Comparison of ENCODE assay signal across 8 mouse cellular contexts in the genomic region with DNA sequence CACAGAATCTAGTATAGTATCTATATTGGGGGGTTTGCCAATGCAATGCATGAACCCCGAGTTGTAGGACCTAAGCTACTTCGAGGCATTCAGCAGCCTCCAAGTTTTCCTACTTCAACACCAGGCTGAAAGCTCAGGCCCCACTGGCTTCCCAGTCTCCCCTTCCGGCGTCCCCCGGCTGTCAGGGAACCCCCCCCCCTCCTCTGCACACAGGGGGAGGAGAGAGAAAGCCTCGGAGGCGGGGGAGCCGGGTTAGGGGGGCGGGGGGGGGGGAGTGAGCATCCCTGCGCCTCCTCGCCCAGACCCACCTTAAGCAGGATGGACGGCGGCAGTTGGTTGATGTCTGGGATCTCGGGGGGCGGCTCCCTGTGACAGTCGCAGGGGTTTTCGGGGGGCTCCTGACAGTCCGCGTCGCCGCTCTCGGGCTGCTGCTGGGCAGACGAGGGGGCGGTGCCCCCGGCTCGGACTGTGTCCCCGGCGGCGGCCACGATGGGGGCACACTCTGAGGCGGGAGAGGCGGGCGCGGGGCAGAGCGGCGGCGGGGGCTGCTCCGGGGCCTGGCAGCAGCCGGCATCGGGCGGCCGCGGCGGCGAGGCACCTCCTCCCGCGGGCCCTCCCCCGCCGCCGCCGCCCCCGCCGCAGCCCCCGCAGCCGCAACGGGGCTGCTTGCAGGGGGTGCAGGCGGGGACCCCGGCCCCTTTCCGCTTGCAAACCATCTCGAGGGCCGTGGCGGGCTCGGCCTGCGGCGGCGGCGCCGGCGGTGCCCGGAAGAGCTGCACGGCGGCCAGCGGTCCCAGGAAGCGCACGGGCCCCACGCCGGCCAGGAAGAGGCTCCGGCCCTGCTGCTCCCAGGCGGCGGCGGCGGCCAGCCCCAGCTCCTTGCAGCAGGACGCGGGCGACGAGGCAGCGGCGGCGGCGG. TPM values are rescaled to one million over a fixed set of nuclear protein-coding genes. Genes with fewer than 3 reads are reported as not detected.
A peak's percentile ranks its signal among the peaks of the same experiment; 100 is the strongest.
DNase-seq lines count a peak whose midpoint lies in the region; ATAC-seq and TF ChIP-seq lines count a peak whose summit lies in the region.

No protein-coding gene starts in this region.

- peaks cover 48% of the 10 kb centered on the region for H3K79me2 ChIP-seq in MEL (ENCODE audit: control insufficient read depth, insufficient read depth, low read length, poor library complexity)

- peaks cover 10 to 14% of the 10 kb centered on the region in 2 experiments for H3K4me1 ChIP-seq in MEL (ENCODE audit: control insufficient read depth in 1 of 2, insufficient read depth in 2 of 2, low read length in 2 of 2)
- H3K4me1 ChIP-seq in forebrain, embryonic 15.5 days: peaks cover 35% of the 10 kb centered on the region
- no peaks in the 10 kb centered on the region for H3K4me1 ChIP-seq in hindbrain, embryonic 11.5 days (replicated peaks; ENCODE audit: control insufficient read depth, insufficient read depth, low read length)
- peaks cover 36% of the 10 kb centered on the region for H3K4me1 ChIP-seq in limb, embryonic 10.5 days
- peaks cover 17% of the 10 kb centered on the region for H3K4me1 ChIP-seq in midbrain, embryonic 11.5 days (ENCODE audit: control insufficient read depth, insufficient read depth, low read length)

- H3K4me2 ChIP-seq in forebrain, embryonic 15.5 days (replicated peaks): peak overlapping the region; percentile 42
- peak overlapping the region; percentile 62 for H3K4me2 ChIP-seq in hindbrain, embryonic 11.5 days (replicated peaks; ENCODE audit: low read depth, low read length)
- peak overlapping the region; percentile 43 for H3K4me2 ChIP-seq in midbrain, embryonic 11.5 days

- ATAC-seq in forebrain, embryonic 15.5 days (replicated peaks): peak; percentile 66
- ATAC-seq in hindbrain, embryonic 11.5 days (ENCODE audit: low FRiP score): peak; percentile 68
- ATAC-seq in midbrain, embryonic 11.5 days (ENCODE audit: low FRiP score): peak; percentile 79
- ATAC-seq in inflammation-experienced regulatory T-cells, adult 6 months: no peak

- peak; percentile 56 for DNase-seq in MEL (ENCODE audit: low read depth, low spot score)
- peak; percentile 81 for DNase-seq in brain, embryonic 14.5 days (ENCODE audit: low read depth)
- DNase-seq in hindbrain, embryonic 11.5 days (ENCODE audit: low spot score): peak; percentile 70
- DNase-seq in limb, embryonic 10.5 days (ENCODE audit: low spot score): peak; percentile 74
- DNase-seq in midbrain, embryonic 11.5 days (ENCODE audit: low spot score, missing footprints): peak; percentile 92
- peak; percentile 47 to 54 for DNase-seq in spleen, adult 18-20 months

- H3K27ac ChIP-seq in MEL (ENCODE audit: control insufficient read depth, low read depth, low read length): peak overlapping the region; percentile 91
- peak overlapping the region; percentile 98 for H3K27ac ChIP-seq in forebrain, embryonic 15.5 days (replicated peaks)
- H3K27ac ChIP-seq in hindbrain, embryonic 11.5 days (ENCODE audit: low read depth, low read length): peak overlapping the region; percentile 98
- peak overlapping the region; percentile 99 for H3K27ac ChIP-seq in limb, embryonic 10.5 days
- H3K27ac ChIP-seq in midbrain, embryonic 11.5 days (ENCODE audit: low read depth, low read length): peak overlapping the region; percentile 97

- TF ChIP-seq CTCF in MEL (IDR thresholded peaks at IDR 0.05 in 2 of 3, conservative IDR thresholded peaks at IDR 0.05 in 1 of 3; ENCODE audit: control insufficient read depth in 1 of 3, insufficient read depth in 1 of 3, low read depth in 2 of 3, low read length in 3 of 3, poor library complexity in 1 of 3, severe bottlenecking in 1 of 3): no peak
- no peak for TF ChIP-seq CTCF in brain, embryonic 14.5 days (IDR thresholded peaks at IDR 0.05; ENCODE audit: borderline replicate concordance, extremely low read depth, insufficient read depth, insufficient read length)

- TF ChIP-seq POLR2A in MEL (IDR thresholded peaks at IDR 0.05; ENCODE audit: control insufficient read depth in 1 of 2, insufficient read depth in 1 of 2, low read depth in 1 of 2, low read length in 2 of 2, poor library complexity in 1 of 2): no peak; a peak in 1 of 4 replicates
- no peak; the same call in 1 of the 2 replicates for TF ChIP-seq POLR2A in brain, embryonic 14.5 days (IDR thresholded peaks at IDR 0.05; ENCODE audit: borderline replicate concordance, extremely low read depth, insufficient read depth, insufficient read length, poor library complexity, severe bottlenecking)

- under 1% methylated on average over 59 of the region's 90 CpGs for WGBS in forebrain, embryonic 15.5 days
- WGBS in hindbrain, embryonic 11.5 days: under 1% methylated on average over 43 of the region's 90 CpGs
- under 1% methylated on average over 88 of the region's 90 CpGs for WGBS in limb, embryonic 10.5 days
- WGBS in midbrain, embryonic 11.5 days: under 1% methylated on average over 50 of the region's 90 CpGs

- H3K27me3 ChIP-seq in MEL (ENCODE audit: control insufficient read depth in 1 of 2, insufficient read depth in 2 of 2, low read length in 2 of 2): no peaks in the 10 kb centered on the region
- H3K27me3 ChIP-seq in forebrain, embryonic 15.5 days: no peaks in the 10 kb centered on the region
- H3K27me3 ChIP-seq in hindbrain, embryonic 11.5 days (ENCODE audit: control insufficient read depth, insufficient read depth, low read length): no peaks in the 10 kb centered on the region
- no peaks in the 10 kb centered on the region for H3K27me3 ChIP-seq in limb, embryonic 10.5 days (ENCODE audit: low read depth, poor library complexity, severe bottlenecking)
- H3K27me3 ChIP-seq in midbrain, embryonic 11.5 days (ENCODE audit: control insufficient read depth, insufficient read depth, low read length): no peaks in the 10 kb centered on the region

- H3K9ac ChIP-seq in MEL (ENCODE audit: control insufficient read depth, low read depth, low read length, poor library complexity, severe bottlenecking): peak overlapping the region; percentile 100
- H3K9ac ChIP-seq in forebrain, embryonic 15.5 days (replicated peaks): peak overlapping the region; percentile 98
- H3K9ac ChIP-seq in hindbrain, embryonic 11.5 days (ENCODE audit: low read depth, low read length): peak overlapping the region; percentile 98
- peak overlapping the region; percentile 99 for H3K9ac ChIP-seq in midbrain, embryonic 11.5 days (ENCODE audit: low read length)

- TF ChIP-seq EP300 in MEL (IDR thresholded peaks at IDR 0.05; ENCODE audit: low read depth in 1 of 2, low read length in 2 of 2): no peak

- TF ChIP-seq RAD21 in MEL (IDR thresholded peaks at IDR 0.05; ENCODE audit: low read depth, low read length): no peak

- peak overlapping the region; percentile 61 to 86 for H3K4me3 ChIP-seq in MEL (ENCODE audit: control insufficient read depth in 1 of 2, insufficient read depth in 1 of 2, low read depth in 2 of 2, low read length in 2 of 2)
- H3K4me3 ChIP-seq in forebrain, embryonic 15.5 days: peak overlapping the region; percentile 92
- peak overlapping the region; percentile 87 for H3K4me3 ChIP-seq in hindbrain, embryonic 11.5 days (ENCODE audit: low read depth, low read length)
- peak overlapping the region; percentile 91 for H3K4me3 ChIP-seq in limb, embryonic 10.5 days
- H3K4me3 ChIP-seq in midbrain, embryonic 11.5 days (ENCODE audit: low read depth, low read length): peak overlapping the region; percentile 90

- H3K36me3 ChIP-seq in MEL (ENCODE audit: control insufficient read depth in 1 of 2, insufficient read depth in 2 of 2, low read length in 2 of 2): peaks cover 0 to 19% of the 10 kb centered on the region in 2 experiments; a peak in 2 of 4 replicates
- no peaks in the 10 kb centered on the region for H3K36me3 ChIP-seq in forebrain, embryonic 15.5 days
- no peaks in the 10 kb centered on the region for H3K36me3 ChIP-seq in hindbrain, embryonic 11.5 days (ENCODE audit: control insufficient read depth, insufficient read depth, low read length)
- H3K36me3 ChIP-seq in limb, embryonic 10.5 days: peaks cover 6% of the 10 kb centered on the region
- H3K36me3 ChIP-seq in midbrain, embryonic 11.5 days (ENCODE audit: control insufficient read depth, insufficient read depth, low read length): no peaks in the 10 kb centered on the region

- H3K9me3 ChIP-seq in MEL (replicated peaks; ENCODE audit: insufficient read depth, low read length): no peaks in the 10 kb centered on the region
- H3K9me3 ChIP-seq in forebrain, embryonic 15.5 days: no peaks in the 10 kb centered on the region
- H3K9me3 ChIP-seq in hindbrain, embryonic 11.5 days (ENCODE audit: control insufficient read depth, low read length): no peaks in the 10 kb centered on the region
- no peaks in the 10 kb centered on the region for H3K9me3 ChIP-seq in limb, embryonic 10.5 days (replicated peaks)
- H3K9me3 ChIP-seq in midbrain, embryonic 11.5 days (ENCODE audit: control insufficient read depth, low read length): no peaks in the 10 kb centered on the region

TF ChIP-seq in MEL, 35 proteins besides CTCF, POLR2A, EP300 and RAD21 (continues in another document):
- TF ChIP-seq GATA1 (IDR thresholded peaks at IDR 0.05; ENCODE audit: low read depth, low read length) (no peak), MAX (IDR thresholded peaks at IDR 0.05; ENCODE audit: low read length) (no peak), ZMIZ1 (IDR thresholded peaks at IDR 0.05; ENCODE audit: low read depth, low read length) (no peak), SMC3 (IDR thresholded peaks at IDR 0.05; ENCODE audit: low read depth, low read length) (no peak), ELF1 (IDR thresholded peaks at IDR 0.05; ENCODE audit: low read depth, low read length) (no peak), HCFC1 (IDR thresholded peaks at IDR 0.05; ENCODE audit: low read depth, low read length) (0 out of 2 replicates have a peak, but pooled peaks have one; percentile 23), ZC3H11A (IDR thresholded peaks at IDR 0.05; ENCODE audit: low read depth, low read length) (no peak), KAT2A (conservative IDR thresholded peaks at IDR 0.05; ENCODE audit: low read depth, low read length) (no peak), MAZ (IDR thresholded peaks at IDR 0.05; ENCODE audit: low read depth, low read length) (peak; percentile 76; the same call in 1 of the 2 replicates), ZKSCAN1 (IDR thresholded peaks at IDR 0.05; ENCODE audit: low read depth, low read length) (no peak)

RNA-seq across cellular contexts. Expression of a gene that starts 0.8 kb away (rescaled TPM):
- total RNA-seq in MEL (2012; rRNA removed): 4.4 and 5.0 TPM in 2 replicates
- 1 to 10 TPM in 1 of 2 experiments, not detected in 1; 9.7 TPM for polyA plus RNA-seq in MEL (2012; ENCODE audit: insufficient read depth in 1 of 2, insufficient read length in 2 of 2, low read depth in 1 of 2, low replicate concordance in 2 of 2, missing spikeins in 1 of 2)
- 19.7 and 30.9 TPM in 2 replicates for polyA plus RNA-seq in brain, embryonic 14.5 days (2012; rRNA removed)
- 8.1 and 8.7 TPM in 2 replicates for polyA plus RNA-seq in forebrain, embryonic 15.5 days (2015; fragmentation: Nextera tagmentation; extraction: Ambion mirVana)
- polyA plus RNA-seq in hindbrain, embryonic 11.5 days (2014; fragmentation: Nextera tagmentation; extraction: Ambion mirVana): 9.1 and 9.7 TPM in 2 replicates
- polyA plus RNA-seq in limb, embryonic 10.5 days (2016; fragmentation: Nextera tagmentation; extraction: Ambion mirVana): 4.4 and 4.6 TPM in 2 replicates
- polyA plus RNA-seq in midbrain, embryonic 11.5 days (2014; fragmentation: Nextera tagmentation; extraction: Ambion mirVana): 15.8 and 16.5 TPM in 2 replicates
- 10 to 100 TPM in 1 of 3 experiments, 1 to 10 TPM in 2; 6.2 to 10.4 (median 6.8) TPM for polyA plus RNA-seq in inflammation-experienced regulatory T-cells, adult 6 months (2017; shearing (Covaris generic))
